Mouse (Mus musculus): Measurements from ENCODE around the gene Vars.

GRCm38 (mm10) chr17:35044904-35045806 lies 44.4 kb downstream of the Vars start:
- TF ChIP-seq CTCF (conservative IDR thresholded peaks at IDR 0.05; ENCODE audit: low read length), result no peak
- TF ChIP-seq POU5F1 (IDR thresholded peaks at IDR 0.05; ENCODE audit: borderline replicate concordance, low read length), result no peak
- TF ChIP-seq NANOG (IDR thresholded peaks at IDR 0.05; ENCODE audit: borderline replicate concordance, low read length), result no peak
